Mouse (Mus musculus): ENCODE measurements at regions not wholly inside any gene's neighbourhood (a gene's known extent, or its start where the extent isn't known, plus 50 kb on each side); places are given as distances from the start of the nearest gene placed in this dataset.
A peak's percentile ranks its signal among the peaks of the same experiment; 100 is the strongest.

DNA sequence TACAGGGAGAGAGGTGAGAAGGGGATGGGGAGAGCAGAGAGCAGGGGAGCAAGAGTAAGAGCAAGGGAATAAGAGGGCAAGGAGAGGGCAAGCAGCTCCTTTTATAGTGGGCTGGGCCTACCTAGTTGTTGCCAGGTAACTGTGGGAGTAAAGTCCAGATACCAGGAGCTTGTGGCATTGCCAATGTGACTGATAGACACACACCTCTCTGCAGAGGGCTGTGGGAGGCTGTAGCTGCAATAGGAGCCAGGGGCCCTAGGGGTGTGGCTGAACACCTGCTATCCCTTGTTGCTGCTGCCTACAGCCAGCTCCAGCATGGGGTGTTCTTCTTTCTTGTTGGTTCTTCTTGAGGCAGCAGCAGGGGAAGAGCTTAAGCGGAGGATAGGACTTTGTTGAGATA, 266.8 kb upstream of the Defb41 start:
- no peaks in the 10 kb centered on the region for H3K27me3 ChIP-seq
- H3K4me2 ChIP-seq, result no peak overlapping the region
- no peak overlapping the region for H3K9ac ChIP-seq
- no peaks in the 10 kb centered on the region for H3K4me1 ChIP-seq
- no peak overlapping the region for H3K27ac ChIP-seq
- WGBS, result 100% methylated on average over 1 of the region's 1 CpGs
- H3K4me3 ChIP-seq, result no peak overlapping the region
- no peaks in the 10 kb centered on the region for H3K9me3 ChIP-seq (replicated peaks)
- H3K36me3 ChIP-seq (ENCODE audit: poor library complexity, severe bottlenecking), result no peaks in the 10 kb centered on the region
- no peak for ATAC-seq

DNA sequence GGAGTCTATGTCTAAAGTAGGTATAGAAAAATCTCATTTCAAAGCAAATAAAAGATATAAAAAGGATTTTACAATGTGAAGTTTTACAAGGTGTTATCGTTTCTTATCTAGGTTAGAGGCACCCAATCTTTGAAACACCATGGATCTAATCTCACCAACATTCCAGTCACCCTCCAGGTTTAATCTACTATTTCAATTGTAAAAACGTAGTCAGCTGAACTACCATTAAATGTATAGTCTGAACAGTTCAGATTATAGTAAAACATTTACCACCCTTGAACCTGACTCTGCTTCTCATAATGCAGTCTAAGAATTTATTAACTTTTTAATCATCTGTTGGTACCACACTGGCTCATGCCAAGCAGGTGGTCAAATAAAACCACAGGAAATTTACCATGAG, 259.5 kb upstream of the Defb41 start:
- no peak for ATAC-seq
- no peaks in the 10 kb centered on the region for H3K4me1 ChIP-seq
- no peak overlapping the region for H3K27ac ChIP-seq
- no peaks in the 10 kb centered on the region for H3K27me3 ChIP-seq
- H3K4me2 ChIP-seq, result no peak overlapping the region
- H3K9me3 ChIP-seq (replicated peaks), result no peaks in the 10 kb centered on the region
- H3K9ac ChIP-seq, result no peak overlapping the region
- H3K4me3 ChIP-seq, result no peak overlapping the region
- H3K36me3 ChIP-seq (ENCODE audit: poor library complexity, severe bottlenecking), result no peaks in the 10 kb centered on the region
- 84% methylated on average over 2 of the region's 2 CpGs for WGBS

DNA sequence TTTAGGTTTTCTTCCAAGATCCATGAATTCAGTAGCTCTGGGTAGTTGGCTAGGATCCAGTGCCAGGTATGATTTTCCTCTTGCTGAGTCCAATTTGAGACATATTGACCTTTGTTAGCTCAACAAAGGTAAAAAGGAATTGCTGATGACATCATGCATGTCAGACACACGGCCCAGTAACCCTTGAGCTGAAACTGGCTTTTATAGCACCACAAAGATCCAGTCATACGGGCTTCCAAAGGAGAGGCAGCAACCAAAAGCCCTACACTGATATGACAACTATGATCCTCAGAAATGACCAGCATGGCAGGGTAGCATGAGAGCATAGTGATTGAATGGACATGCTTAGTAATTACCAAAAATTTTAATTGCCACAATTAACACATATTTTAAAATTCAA, 258.0 kb upstream of the Defb41 start:
- Histone ChIP-seq H3K9me3 (replicated peaks) (no peaks in the 10 kb centered on the region), H3K4me1 (no peaks in the 10 kb centered on the region), H3K4me3 (no peak overlapping the region), H3K9ac (no peak overlapping the region), H3K27ac (no peak overlapping the region), H3K27me3 (no peaks in the 10 kb centered on the region), H3K36me3 (ENCODE audit: poor library complexity, severe bottlenecking) (no peaks in the 10 kb centered on the region), H3K4me2 (no peak overlapping the region)
- WGBS, result 65% methylated on average over 2 of the region's 2 CpGs
- ATAC-seq, result no peak

GRCm38 (mm10) chr1:18512764-18513163, 247.8 kb upstream of the Defb41 start:
- no peaks in the 10 kb centered on the region for H3K9me3 ChIP-seq (replicated peaks)
- 56% methylated on average over 3 of the region's 3 CpGs for WGBS
- H3K36me3 ChIP-seq (ENCODE audit: poor library complexity, severe bottlenecking), result no peaks in the 10 kb centered on the region
- no peak overlapping the region for H3K4me3 ChIP-seq
- no peak for ATAC-seq
- H3K27me3 ChIP-seq, result no peaks in the 10 kb centered on the region
- no peak overlapping the region for H3K9ac ChIP-seq
- H3K27ac ChIP-seq, result no peak overlapping the region
- H3K4me2 ChIP-seq, result no peak overlapping the region
- no peaks in the 10 kb centered on the region for H3K4me1 ChIP-seq

DNA sequence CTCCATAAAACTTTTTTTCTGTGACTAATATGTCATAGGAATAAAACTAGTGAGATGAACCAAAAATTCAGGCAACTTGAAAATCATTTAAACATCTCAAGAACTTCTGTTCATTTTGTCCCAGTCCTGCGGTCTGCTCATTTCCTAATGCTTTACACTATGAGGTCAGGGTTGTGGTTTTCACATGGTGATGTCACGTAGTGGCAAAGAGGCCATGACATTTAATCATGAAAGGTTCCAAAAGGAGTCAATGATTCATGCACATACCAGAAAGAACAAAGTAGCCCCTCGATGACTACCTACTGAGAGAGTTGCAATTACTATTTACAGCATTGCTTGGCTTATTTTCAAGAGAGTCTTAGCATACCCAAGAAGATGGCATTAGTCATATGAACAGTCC, 233.6 kb upstream of the Defb41 start:
- Histone ChIP-seq H3K9ac (no peak overlapping the region), H3K9me3 (replicated peaks) (no peaks in the 10 kb centered on the region), H3K36me3 (ENCODE audit: poor library complexity, severe bottlenecking) (no peaks in the 10 kb centered on the region), H3K4me3 (no peak overlapping the region), H3K4me1 (no peaks in the 10 kb centered on the region), H3K27ac (no peak overlapping the region), H3K4me2 (no peak overlapping the region), H3K27me3 (no peaks in the 10 kb centered on the region)
- WGBS, result 85% methylated on average over 3 of the region's 3 CpGs
- ATAC-seq, result no peak

DNA sequence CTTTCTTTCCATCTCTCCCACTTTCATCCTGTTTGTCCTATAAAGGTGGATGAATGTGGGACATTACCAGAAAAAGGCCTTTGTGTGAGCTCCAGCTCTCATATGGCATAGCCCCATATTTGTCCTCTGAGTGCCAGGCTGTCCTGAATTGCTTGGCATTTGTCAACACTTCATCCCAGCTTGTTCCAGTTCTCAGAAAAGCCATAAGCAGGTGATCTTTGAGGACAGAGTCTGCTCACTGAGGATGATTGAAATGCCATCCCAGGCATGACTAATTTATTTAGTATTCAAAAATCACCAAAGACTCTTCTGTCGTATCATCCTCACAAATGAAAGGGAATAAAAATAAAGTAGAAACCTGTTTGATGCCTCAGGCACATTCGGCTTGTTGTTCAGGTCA, 203.6 kb upstream of the Defb41 start:
- H3K9me3 ChIP-seq (replicated peaks), result no peaks in the 10 kb centered on the region
- no peak overlapping the region for H3K27ac ChIP-seq
- no peaks in the 10 kb centered on the region for H3K36me3 ChIP-seq (ENCODE audit: poor library complexity, severe bottlenecking)
- no peak overlapping the region for H3K4me2 ChIP-seq
- 80% methylated on average over 2 of the region's 2 CpGs for WGBS
- 0 out of 2 replicates have a peak, but pooled peaks cover 1% of the 10 kb centered on the region for H3K4me1 ChIP-seq
- H3K9ac ChIP-seq, result no peak overlapping the region
- H3K27me3 ChIP-seq, result no peaks in the 10 kb centered on the region
- no peak for ATAC-seq
- no peak overlapping the region for H3K4me3 ChIP-seq

DNA sequence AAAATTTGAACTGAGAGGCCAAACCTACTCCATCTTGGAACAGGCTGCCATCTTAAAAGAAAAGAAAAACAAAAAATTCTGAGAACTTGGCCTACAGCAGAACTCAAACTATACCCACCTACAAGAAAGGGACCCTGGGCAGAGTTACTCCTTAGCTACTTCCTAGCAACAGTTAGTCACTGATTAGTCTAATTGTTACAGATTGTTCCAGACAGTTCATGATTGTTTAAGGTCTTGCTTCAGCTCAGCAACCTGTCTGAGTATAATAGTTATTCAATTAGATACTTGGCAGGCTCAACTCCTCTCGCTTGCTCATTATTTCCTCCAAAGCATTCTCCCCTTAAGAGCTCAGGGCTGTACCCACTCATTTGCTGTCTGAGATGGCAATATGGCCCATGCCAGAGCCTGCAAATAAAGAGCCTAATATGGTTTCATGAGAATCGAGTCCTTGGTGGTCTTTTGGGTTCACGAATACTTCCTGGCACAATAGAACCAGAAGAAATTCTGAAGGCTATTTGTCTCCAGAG, 200.4 kb upstream of the Defb41 start:
- peak; percentile 87 for ATAC-seq
- Histone ChIP-seq H3K4me2 (no peak overlapping the region), H3K4me3 (no peak overlapping the region), H3K9ac (no peak overlapping the region), H3K36me3 (ENCODE audit: poor library complexity, severe bottlenecking) (no peaks in the 10 kb centered on the region), H3K27me3 (no peaks in the 10 kb centered on the region), H3K4me1 (peaks cover 5% of the 10 kb centered on the region; the same call in 1 of the 2 replicates), H3K9me3 (replicated peaks) (no peaks in the 10 kb centered on the region), H3K27ac (no peak overlapping the region)
- WGBS, result 53% methylated on average over 3 of the region's 3 CpGs

GRCm38 (mm10) chr1:18463218-18463617, 198.3 kb upstream of the Defb41 start:
- no peak overlapping the region for H3K9ac ChIP-seq
- WGBS, result 26% methylated on average over 1 of the region's 1 CpGs
- no peaks in the 10 kb centered on the region for H3K27me3 ChIP-seq
- no peak overlapping the region for H3K4me3 ChIP-seq
- no peaks in the 10 kb centered on the region for H3K9me3 ChIP-seq (replicated peaks)
- H3K4me1 ChIP-seq, result peaks cover 5% of the 10 kb centered on the region; the same call in 1 of the 2 replicates
- no peak for ATAC-seq
- H3K4me2 ChIP-seq, result no peak overlapping the region
- no peaks in the 10 kb centered on the region for H3K36me3 ChIP-seq (ENCODE audit: poor library complexity, severe bottlenecking)
- no peak overlapping the region for H3K27ac ChIP-seq

GRCm38 (mm10) chr1:18416297-18416732, 151.4 kb upstream of the Defb41 start:
- ATAC-seq, result peak; percentile 76

DNA sequence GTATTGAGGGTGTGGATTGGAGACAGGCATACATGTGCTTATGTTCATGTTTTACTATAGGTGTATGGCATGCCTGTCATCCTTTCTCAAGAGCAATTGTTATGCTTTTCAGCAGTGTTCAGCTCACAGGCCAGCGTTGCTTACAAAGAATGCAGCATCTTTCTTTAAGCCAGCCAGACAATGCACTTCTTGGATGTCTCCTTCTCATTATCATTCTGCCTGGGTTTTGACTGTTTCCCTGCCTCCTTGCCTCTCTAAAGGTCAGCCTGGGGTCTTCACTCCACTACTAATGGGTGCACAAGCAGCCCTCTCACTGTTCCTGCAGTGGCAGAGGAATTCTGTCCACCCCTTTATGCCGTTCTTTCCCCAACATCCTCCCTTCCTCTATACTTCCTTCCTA, 150.9 kb upstream of the Defb41 start:
- Histone ChIP-seq H3K9ac (no peak overlapping the region), H3K27ac (peak overlapping the region; percentile 54)

More at GRCm38 (mm10) chr1:18416297-18416732, 151.4 kb upstream of the Defb41 start:
- H3K9ac ChIP-seq, result no peak overlapping the region
- no peak overlapping the region for H3K4me3 ChIP-seq
- H3K9me3 ChIP-seq (replicated peaks), result no peaks in the 10 kb centered on the region
- H3K4me1 ChIP-seq, result peaks cover 10% of the 10 kb centered on the region
- WGBS, result 5% methylated on average over 3 of the region's 3 CpGs
- H3K27me3 ChIP-seq, result no peaks in the 10 kb centered on the region
- no peaks in the 10 kb centered on the region for H3K36me3 ChIP-seq (ENCODE audit: poor library complexity, severe bottlenecking)
- 0 out of 2 replicates have a peak overlapping the region, but pooled peaks have one; percentile 10 for H3K4me2 ChIP-seq
- H3K27ac ChIP-seq, result peak overlapping the region; percentile 54

GRCm38 (mm10) chr1:18412746-18413145, 147.8 kb upstream of the Defb41 start:
- Histone ChIP-seq H3K36me3 (ENCODE audit: poor library complexity, severe bottlenecking) (no peaks in the 10 kb centered on the region), H3K9ac (no peak overlapping the region), H3K4me1 (peaks cover 10% of the 10 kb centered on the region), H3K4me3 (no peak overlapping the region), H3K9me3 (replicated peaks) (no peaks in the 10 kb centered on the region), H3K4me2 (no peak overlapping the region), H3K27me3 (no peaks in the 10 kb centered on the region), H3K27ac (no peak overlapping the region)
- 64% methylated on average over 2 of the region's 2 CpGs for WGBS
- ATAC-seq, result no peak

More for the DNA sequence above, 150.9 kb upstream of the Defb41 start:
- Histone ChIP-seq H3K4me2 (0 out of 2 replicates have a peak overlapping the region, but pooled peaks have one; percentile 10), H3K4me3 (no peak overlapping the region), H3K27me3 (no peaks in the 10 kb centered on the region), H3K9me3 (replicated peaks) (no peaks in the 10 kb centered on the region), H3K4me1 (peaks cover 10% of the 10 kb centered on the region), H3K36me3 (ENCODE audit: poor library complexity, severe bottlenecking) (no peaks in the 10 kb centered on the region)
- peak; percentile 48; the same call in 1 of the 2 replicates for ATAC-seq
- whole genome bisulfite sequencing, result 0% methylated on average over 2 of the region's 2 CpGs

GRCm38 (mm10) chr1:18389591-18389990, 124.7 kb upstream of the Defb41 start:
- ATAC-seq, result no peak
- no peaks in the 10 kb centered on the region for H3K4me1 ChIP-seq
- no peak overlapping the region for H3K4me2 ChIP-seq
- no peaks in the 10 kb centered on the region for H3K36me3 ChIP-seq (ENCODE audit: poor library complexity, severe bottlenecking)
- H3K9ac ChIP-seq, result no peak overlapping the region
- no peak overlapping the region for H3K4me3 ChIP-seq
- H3K27ac ChIP-seq, result no peak overlapping the region
- H3K9me3 ChIP-seq (replicated peaks), result no peaks in the 10 kb centered on the region
- H3K27me3 ChIP-seq, result no peaks in the 10 kb centered on the region

DNA sequence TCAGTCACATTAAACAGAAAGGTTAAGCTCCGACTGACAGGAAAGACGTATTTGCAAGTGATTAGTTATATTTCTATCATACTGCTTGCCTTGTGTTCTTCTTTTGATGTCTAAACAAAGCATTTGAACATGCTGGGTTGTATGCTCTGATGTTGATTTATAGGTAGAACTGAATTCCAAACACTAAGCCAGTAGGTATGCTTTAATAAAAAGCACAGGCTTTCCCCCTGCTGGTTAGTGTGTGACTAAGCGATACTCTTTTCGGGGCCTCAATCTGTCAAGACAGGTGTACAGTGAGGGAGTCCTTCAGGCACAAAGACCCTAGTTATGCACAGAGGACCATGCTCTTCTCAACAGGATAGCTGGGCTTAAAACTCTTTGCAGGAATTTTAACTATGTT, 119.1 kb upstream of the Defb41 start:
- Histone ChIP-seq H3K4me1 (no peaks in the 10 kb centered on the region), H3K4me3 (no peak overlapping the region), H3K9me3 (replicated peaks) (no peaks in the 10 kb centered on the region), H3K4me2 (no peak overlapping the region), H3K9ac (no peak overlapping the region), H3K27me3 (no peaks in the 10 kb centered on the region), H3K36me3 (ENCODE audit: poor library complexity, severe bottlenecking) (no peaks in the 10 kb centered on the region), H3K27ac (no peak overlapping the region)
- ATAC-seq, result no peak
- WGBS, result 66% methylated on average over 4 of the region's 4 CpGs
